Mouse (Mus musculus) small intestine, adult 2 months (tissue): ENCODE measurements around the gene Uck2.

Experiments used
- CTCF ChIP-seq: fragments of 200-500 bp; IDR thresholded peaks from 2 replicates; pipeline ENCODE4 v1.5.1; 2012; ENCODE audit warnings: low read depth, mild to moderate bottlenecking, control low read depth, inconsistent platforms, low read length, moderate library complexity, mixed read lengths; ENCODE audit not compliant: insufficient replicate concordance, insufficient read length; ENCODE audit errors: extremely low read depth
- POLR2A ChIP-seq: fragments of 200-500 bp; IDR thresholded peaks from 2 replicates; pipeline ENCODE4 v1.6.1; 2012; ENCODE audit warnings: low read depth, mild to moderate bottlenecking, control low read depth, inconsistent platforms, low read length, moderate library complexity

DNA sequence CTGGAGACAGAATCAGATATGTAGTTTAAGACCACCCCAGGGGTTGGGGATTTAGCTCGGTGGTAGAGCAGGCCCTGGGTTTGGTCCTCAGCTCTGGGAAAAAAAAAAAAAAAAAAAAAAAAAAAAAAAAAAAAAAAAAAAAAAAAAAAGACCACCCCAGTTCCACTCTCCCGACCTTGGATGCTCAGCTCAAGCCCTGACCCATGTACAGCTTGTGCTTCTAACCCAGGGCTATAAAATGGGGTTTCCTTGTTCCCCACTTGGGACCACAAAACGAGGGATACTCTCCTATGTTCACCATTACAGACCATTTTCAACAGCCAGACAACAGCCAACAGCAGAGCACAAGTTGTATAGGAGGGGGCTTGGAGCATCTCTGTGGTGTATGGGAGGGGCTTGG lies 18.4 kb downstream of the Uck2 start:
- TF ChIP-seq CTCF (no peak), POLR2A (no peak)
